Mouse (Mus musculus) fat pad, adult 2 months (tissue): ENCODE results near the gene Cryba4.

Experiments used
- DNase-seq: peaks from one replicate; pipeline ENCODE4 v3.0.0-alpha.2; 2011; ENCODE audit warnings: low read depth, low spot score; ENCODE audit errors: extremely low read depth

Gene Cryba4

DNA sequence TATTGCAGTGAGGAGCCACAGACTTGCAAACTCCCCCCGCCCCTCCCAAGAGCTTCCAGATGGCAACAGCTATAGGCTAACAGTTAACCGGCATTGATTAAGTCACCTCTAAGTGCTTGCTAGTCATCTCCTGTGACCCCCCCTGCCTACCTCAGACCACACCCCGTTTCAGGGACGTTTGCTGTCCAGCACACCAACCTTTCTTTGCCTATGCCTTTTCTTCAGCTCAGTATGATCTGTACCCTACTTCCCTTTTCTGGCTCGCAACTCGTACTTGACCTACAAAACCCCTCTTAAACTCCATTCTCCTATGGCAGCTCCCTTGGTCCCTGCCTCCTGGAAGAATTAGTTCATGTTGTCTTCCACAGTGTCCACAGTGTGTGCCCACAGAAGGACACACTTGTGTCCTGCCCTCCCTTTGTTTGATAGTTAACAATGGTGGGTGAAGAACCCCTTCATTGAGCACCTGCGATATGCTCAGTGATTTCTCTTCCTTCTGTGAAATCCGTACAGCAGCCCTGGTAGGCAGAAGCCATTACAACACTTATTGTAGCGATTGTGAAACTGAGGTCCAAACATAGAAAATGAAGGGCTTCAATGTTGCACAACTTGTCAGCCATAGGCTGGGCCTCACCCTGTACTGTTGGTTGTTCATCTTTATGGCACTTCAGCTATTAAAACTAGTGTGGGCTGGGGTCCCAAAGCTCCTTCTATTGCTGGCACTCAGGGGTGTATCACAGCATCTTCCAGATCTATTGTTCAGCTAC is 13.9 kb upstream of the Cryba4 start:
- no peak for DNase-seq

- no peak for DNase-seq
These were observed 13.2 kb upstream of the Cryba4 start for GRCm38 (mm10) chr5:112265515-112265914.

DNA sequence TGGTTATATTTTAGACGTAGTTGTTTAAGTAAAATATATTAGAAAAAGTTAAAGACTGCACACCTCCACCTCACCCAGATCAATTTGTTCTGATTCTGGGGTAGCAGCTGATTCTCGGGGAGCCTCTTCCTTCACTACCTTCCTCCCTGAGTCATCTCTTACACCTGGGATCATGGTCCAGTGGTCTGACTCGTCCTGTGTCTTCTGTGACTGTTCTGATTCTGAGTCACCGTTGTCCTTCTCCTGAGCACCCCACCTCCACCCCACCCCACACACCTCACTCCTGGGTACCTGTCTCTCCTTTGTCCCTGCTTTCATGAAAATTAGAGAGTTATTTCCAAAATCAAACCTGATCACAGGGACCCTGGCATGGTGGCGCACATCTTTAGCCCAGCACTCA is 12.8 kb upstream of the Cryba4 start:
- DNase-seq = no peak

GRCm38 (mm10) chr5:112264099-112264498 is 11.8 kb upstream of the Cryba4 start:
- no peak for DNase-seq

DNA sequence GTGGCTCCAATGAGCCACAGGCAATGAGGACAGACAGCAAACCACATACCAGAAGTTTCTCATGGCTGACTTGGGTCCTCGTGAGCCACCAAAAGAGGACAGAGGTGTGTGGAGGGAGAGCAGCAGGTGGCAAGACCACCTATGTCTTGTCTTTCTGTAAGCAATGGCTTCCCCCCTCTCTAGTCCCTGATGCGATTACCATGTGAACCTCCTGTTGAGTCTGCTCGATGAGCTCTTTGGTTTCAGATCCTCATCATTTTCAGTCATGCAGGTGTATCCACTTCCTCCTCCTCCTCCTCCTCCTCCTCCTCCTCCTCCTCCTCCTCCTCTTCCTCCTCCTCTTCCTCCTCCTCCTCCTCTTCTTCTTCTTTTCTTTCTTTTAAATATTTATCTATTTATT is 8.5 kb upstream of the Cryba4 start:
- DNase-seq = no peak

GRCm38 (mm10) chr5:112259862-112260650 is 7.7 kb upstream of the Cryba4 start:
- DNase-seq = no peak

DNA sequence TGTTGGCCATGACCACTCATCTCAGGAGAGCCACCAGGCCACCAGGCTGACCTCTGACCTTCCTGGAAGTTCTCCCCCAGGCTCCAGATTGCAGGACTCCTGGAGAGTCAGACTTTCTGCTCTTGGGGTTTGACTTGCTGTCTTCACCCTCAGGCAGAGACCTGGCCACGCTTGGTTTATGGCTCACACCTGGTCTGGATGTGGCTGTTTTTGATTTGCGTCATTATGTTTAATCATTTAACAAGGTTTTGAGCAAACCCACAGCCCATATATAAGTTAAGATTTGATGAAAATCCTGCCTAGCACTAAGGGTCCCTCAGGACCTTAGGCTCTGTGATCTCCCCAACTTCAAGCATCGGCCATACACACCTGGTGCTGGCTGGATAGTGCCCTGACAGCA is 5.6 kb upstream of the Cryba4 start:
- no peak for DNase-seq

GRCm38 (mm10) chr5:112256457-112256856 is 4.1 kb upstream of the Cryba4 start:
- no peak for DNase-seq

GRCm38 (mm10) chr5:112255426-112255825 is 3.1 kb upstream of the Cryba4 start, which contains the start of gene Crybb1:
TSS of gene Crybb1 (plus strand) at chr5:112255815.
- DNase-seq = no peak

DNA sequence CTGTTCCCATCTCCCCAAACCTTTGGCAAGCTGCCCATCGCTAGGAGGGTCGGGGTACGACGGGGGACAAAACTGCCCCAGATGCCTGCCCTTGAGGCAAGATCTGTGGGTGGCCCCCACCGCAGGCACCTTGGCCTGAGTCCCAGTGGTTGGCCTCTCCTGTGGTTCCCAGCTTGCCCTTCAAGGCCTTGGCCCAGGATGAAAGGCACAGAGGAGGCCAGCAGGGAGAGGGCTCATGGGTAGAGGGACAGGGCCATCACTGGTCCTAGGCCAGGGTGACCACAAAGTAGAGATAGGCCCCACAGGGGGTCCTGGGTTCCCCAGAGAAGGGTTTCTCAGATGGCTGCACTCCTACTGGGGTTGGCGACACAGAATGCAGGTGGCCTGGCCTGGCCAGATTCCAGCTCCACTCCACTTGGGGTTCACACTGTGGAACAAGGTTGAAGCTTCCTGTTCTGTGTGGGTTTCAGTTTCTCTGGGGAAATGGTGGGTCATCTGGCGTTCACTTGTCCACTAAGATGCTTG is 2.0 kb upstream of the Cryba4 start:
- DNase-seq = no peak

- DNase-seq = no peak
These were observed 851 bp upstream of the Cryba4 start for GRCm38 (mm10) chr5:112253169-112253568.

DNA sequence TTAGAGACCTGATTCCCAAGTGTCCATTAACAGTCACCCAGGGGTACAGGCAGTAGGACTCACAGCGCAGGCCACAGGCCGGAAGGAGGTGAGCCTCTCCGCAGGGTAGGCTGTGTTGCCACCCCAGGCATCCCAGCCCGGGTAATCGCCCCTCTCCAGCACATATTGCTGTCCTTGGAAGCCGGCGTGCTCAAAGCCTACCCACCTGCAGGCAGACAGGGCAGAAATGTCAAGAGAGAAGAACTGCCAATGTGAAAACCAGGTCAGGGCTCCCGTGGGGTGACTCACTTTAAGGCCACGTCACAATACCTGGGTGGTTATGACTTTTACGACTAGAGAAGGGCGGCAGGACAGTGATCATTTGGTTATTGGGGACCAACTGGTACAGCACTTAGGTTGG is 3.2 kb downstream of the Cryba4 start:
- DNase-seq = no peak

DNA sequence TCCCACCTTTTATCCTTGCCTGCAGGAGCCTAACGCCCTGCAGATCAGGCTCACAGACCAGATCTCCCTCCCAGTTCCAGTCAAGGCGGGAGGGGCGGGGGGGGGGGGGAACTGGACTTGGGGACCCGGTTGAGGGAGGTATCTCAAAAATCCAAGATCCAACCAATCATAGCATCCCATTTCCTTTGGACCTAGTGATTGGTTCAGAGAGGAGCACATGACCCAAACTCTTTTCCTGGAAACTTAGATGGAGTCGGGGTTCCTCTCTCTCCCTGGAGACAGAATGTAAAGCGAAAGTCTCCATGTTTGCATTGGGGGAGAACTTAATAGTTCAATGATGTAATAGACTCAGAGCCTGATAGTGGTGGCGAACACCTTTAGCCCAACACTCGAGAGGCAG is 4.9 kb downstream of the Cryba4 start:
- DNase-seq = no peak

DNA sequence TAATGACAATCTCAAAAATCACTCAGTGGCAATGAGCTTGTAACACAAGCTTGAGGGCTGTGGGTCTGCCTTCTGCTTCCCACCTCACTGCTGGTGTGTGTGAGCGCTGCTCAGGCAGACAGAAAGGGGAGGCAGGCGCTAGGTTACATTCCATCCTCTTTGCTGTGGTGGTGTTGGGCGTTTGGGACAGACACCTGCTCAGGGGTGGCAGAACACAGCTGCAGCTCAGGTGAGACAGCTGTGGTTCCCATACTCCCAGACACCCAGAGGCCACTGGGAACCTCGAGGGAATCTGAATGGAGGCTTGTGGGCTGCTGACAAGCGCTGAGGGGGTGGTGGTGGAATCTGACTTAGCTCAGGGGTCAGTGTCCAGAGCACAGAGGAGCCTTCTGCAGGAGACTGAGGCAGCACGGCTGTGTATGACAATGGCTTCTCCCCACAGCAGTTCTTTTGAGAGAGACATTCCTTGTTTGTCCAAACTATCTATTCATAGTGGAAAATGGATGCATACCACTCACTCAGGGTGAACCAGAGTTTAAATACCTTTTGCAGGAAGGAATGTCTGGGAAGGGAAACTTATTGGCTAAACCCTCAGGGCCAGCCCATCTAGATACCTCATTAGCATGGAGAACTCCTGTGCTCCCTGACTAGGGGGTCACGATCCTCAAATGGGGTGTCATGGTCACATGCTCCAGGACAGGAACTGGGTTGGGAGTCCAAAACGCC is 7.3 kb downstream of the Cryba4 start:
- no peak for DNase-seq

GRCm38 (mm10) chr5:112244275-112244562 is 8.1 kb downstream of the Cryba4 start:
- DNase-seq = no peak

DNA sequence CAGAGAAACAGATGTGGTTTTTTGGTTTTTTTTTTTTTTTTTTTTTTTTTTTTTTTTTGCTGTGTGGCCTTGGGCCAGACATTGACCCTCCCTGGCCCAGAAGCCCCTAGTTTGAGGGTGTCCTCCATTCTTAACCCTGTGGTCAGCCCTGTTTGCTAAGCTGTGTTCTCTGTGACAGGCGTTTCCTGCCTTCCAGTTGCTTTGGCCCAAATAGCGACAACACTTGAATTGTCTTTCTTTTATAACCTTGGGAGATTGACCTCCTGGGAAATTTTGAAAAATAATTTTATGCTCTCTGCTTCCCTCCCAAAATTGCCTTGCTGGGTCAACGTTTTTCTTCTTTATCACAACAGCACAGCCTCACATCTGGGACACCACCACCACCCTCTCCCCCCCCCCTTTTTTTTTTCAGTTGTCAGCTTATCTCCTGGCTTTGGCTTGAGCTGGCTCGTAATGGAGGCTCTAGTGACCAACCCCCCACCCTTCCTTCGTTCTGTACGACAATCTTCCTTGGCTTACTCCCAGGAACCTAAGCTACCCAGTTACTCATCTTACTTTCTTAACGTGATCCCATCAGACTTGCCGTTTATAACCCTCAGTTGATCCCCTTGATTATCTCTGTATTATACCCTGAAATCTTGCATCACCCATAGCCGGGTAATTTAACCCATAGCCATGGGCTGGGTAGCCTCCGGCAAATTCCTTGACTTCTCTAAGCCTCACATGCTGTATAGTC is 8.6 kb downstream of the Cryba4 start:
- DNase-seq = no peak

- DNase-seq = no peak
These were observed 9.3 kb downstream of the Cryba4 start for GRCm38 (mm10) chr5:112243041-112243440.

- no peak for DNase-seq
These were observed 9.9 kb downstream of the Cryba4 start for GRCm38 (mm10) chr5:112242361-112242778.

DNA sequence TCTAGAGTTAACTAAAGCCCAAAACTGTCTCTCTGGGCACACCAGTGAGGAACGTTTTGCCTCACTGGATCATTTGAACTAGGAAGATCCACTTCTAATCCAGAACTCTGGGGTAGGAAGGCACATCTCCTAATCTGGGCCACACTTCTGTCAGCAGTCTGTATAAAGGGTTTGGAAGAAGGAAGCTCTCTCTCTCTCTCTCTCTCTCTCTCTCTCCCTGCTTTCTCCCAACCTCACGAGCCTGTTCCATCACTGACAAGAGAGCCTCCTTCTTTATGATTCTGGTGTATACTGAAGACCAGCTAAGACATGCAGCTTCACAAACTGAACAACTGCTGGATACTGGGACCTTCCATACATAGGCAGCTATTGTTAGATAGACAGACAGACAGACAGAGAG is 10.5 kb downstream of the Cryba4 start:
- DNase-seq = no peak

- no peak for DNase-seq
These were observed 11.6 kb downstream of the Cryba4 start for GRCm38 (mm10) chr5:112240761-112241160.
